Mouse (Mus musculus): ENCODE measurements around the gene Hspa1b.

DNA sequence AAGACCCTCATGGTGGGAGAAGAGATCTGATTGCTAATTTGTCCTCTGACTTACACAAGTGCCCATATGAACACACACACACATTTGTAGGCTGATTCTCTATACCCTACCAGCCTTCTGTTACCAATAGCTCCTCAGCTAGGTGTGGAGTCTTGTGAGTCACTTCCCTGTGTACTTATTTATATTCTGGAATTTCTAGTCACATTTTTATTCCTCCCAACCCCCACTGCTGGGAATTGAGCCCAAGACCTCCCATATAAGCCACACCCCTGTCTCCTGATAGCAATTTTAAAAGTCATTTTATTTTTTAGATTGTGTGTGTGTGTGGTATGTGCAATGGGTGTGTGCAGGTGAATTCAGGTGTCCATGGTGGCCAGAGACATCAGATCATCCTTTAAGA, 14.7 kb downstream of the Hspa1b start:
- TF ChIP-seq EP300 (IDR thresholded peaks at IDR 0.05; ENCODE audit: insufficient read depth, low read depth, low read length): no peak
- no peak for TF ChIP-seq CTCF (IDR thresholded peaks at IDR 0.05)
- TF ChIP-seq POLR2A (IDR thresholded peaks at IDR 0.05; ENCODE audit: insufficient read depth, low read depth, low read length): no peak
